In the genomic region with DNA sequence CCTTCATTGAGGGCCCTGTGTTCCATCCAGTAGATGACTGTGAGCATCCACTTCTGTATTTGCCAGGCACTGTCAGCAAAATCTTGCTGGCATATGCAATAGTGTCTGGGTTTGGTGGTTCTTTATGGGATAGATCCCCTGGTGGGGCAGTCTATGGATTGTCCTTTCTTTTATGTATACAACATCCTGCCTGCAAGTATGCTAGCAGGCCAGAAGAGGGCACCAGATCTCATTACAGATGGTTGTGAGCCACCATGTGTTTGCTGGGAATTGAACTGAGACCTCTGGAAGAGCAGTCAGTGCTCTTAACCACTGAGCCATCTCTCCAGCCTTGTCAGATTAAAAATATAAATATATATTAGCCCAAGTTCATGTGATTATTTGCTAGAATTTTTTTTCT, we compare ENCODE assay signal across 7 mouse cellular contexts. TPM values are rescaled to one million over a fixed set of nuclear protein-coding genes. Genes with fewer than 3 reads are reported as not detected.
DNase-seq lines count a peak whose midpoint lies in the region; ATAC-seq and TF ChIP-seq lines count a peak whose summit lies in the region.
"Not testable (repeated sequence)": the region's sequence is repeated elsewhere in the genome, so short reads cannot be mapped to it uniquely, and the experiment has no call there.

No protein-coding gene starts in this region.

- POLR2A ChIA-PET in Patski (lab: Charles Lee) = not testable (repeated sequence)

- not testable (repeated sequence) for H3K36me3 ChIP-seq in forebrain, postnatal 0 days (ENCODE audit: insufficient read depth); hindbrain, postnatal 0 days (ENCODE audit: insufficient read depth, low read length); kidney, postnatal 0 days (ENCODE audit: insufficient read depth, low read length); liver, postnatal 0 days (replicated peaks; ENCODE audit: insufficient read depth, low read length)

- not testable (repeated sequence) for H3K27me3 ChIP-seq in Patski; forebrain, postnatal 0 days (ENCODE audit: insufficient read depth, low read length); hindbrain, postnatal 0 days (ENCODE audit: insufficient read depth, low read length); kidney, postnatal 0 days (ENCODE audit: insufficient read depth, low read length); liver, postnatal 0 days (ENCODE audit: insufficient read depth, low read length)

- in situ Hi-C loops in Patski (cut with MboI; ENCODE audit: low pct_unique_long_range_greater_than_20kb) = loop anchor here (10.0 kb wide), 1 partner anchor 304 kb away; a partner anchor contains a TSS

- H3K27ac ChIP-seq in forebrain, postnatal 0 days (ENCODE audit: low read depth, low read length); hindbrain, postnatal 0 days; kidney, postnatal 0 days; liver, postnatal 0 days (ENCODE audit: low read depth): not testable (repeated sequence)

- peak; percentile 15 for DNase-seq in CD4-positive, CD25-positive, alpha-beta regulatory T cell, adult 2 months (ENCODE audit: low read depth, low spot score)
- not testable (repeated sequence) for DNase-seq in Patski (ENCODE audit: low read depth, low spot score); forebrain, postnatal 0 days; hindbrain, postnatal 0 days (ENCODE audit: low spot score); kidney, postnatal 0 days (ENCODE audit: low spot score); liver, postnatal 0 days
- DNase-seq in naive thymus-derived CD4-positive, alpha-beta T cell, adult 2 months (ENCODE audit: low read depth) = peak; percentile 2

- CTCF ChIA-PET in Patski (lab: Charles Lee) = interaction anchor here (1.2 kb wide), 1 partner anchor 11 kb away, joined by 5 read pairs; no protein-coding TSS in a partner anchor

- not testable (repeated sequence) for TF ChIP-seq EP300 in liver, postnatal 0 days (IDR thresholded peaks at IDR 0.05; ENCODE audit: low read depth)

- not testable (repeated sequence) for H3K9me3 ChIP-seq in forebrain, postnatal 0 days (ENCODE audit: low read length); hindbrain, postnatal 0 days (ENCODE audit: low read length); kidney, postnatal 0 days (replicated peaks; ENCODE audit: low read length); liver, postnatal 0 days (ENCODE audit: low read length)

- H3K4me2 ChIP-seq in forebrain, postnatal 0 days (ENCODE audit: low read depth); hindbrain, postnatal 0 days (ENCODE audit: low read depth, low read length); kidney, postnatal 0 days (ENCODE audit: low read length); liver, postnatal 0 days (ENCODE audit: low read depth, low read length): not testable (repeated sequence)

- peak; percentile 50 for TF ChIP-seq CTCF in Patski (IDR thresholded peaks at IDR 0.05)
- TF ChIP-seq CTCF in forebrain, postnatal 0 days (IDR thresholded peaks at IDR 0.05; ENCODE audit: low read depth) = 0 out of 2 replicates have a peak, but pooled peaks have one; percentile 6
- peak; percentile 15; the same call in 1 of the 2 replicates for TF ChIP-seq CTCF in hindbrain, postnatal 0 days (IDR thresholded peaks at IDR 0.05; ENCODE audit: low read depth)
- 0 out of 2 replicates have a peak, but pooled peaks have one; percentile 12 for TF ChIP-seq CTCF in kidney, postnatal 0 days (IDR thresholded peaks at IDR 0.05; ENCODE audit: low read depth)
- peak; percentile 33 for TF ChIP-seq CTCF in liver, postnatal 0 days (IDR thresholded peaks at IDR 0.05; ENCODE audit: low read depth)

- not testable (repeated sequence) for H3K9ac ChIP-seq in forebrain, postnatal 0 days; hindbrain, postnatal 0 days (replicated peaks; ENCODE audit: low read length); kidney, postnatal 0 days (ENCODE audit: low read depth, low read length); liver, postnatal 0 days (replicated peaks)

- not testable (repeated sequence) for H3K4me3 ChIP-seq in forebrain, postnatal 0 days (ENCODE audit: low read depth, low read length); hindbrain, postnatal 0 days (ENCODE audit: low read length); kidney, postnatal 0 days (replicated peaks; ENCODE audit: low read depth, low read length); liver, postnatal 0 days (ENCODE audit: low read depth, low read length)

- H3K4me1 ChIP-seq in forebrain, postnatal 0 days (ENCODE audit: insufficient read depth); hindbrain, postnatal 0 days (ENCODE audit: insufficient read depth, low read length); kidney, postnatal 0 days (replicated peaks; ENCODE audit: insufficient read depth, low read length); liver, postnatal 0 days (ENCODE audit: insufficient read depth): not testable (repeated sequence)

- ATAC-seq in Patski; forebrain, postnatal 0 days; hindbrain, postnatal 0 days; kidney, postnatal 0 days (replicated peaks; ENCODE audit: low FRiP score, low read depth); liver, postnatal 0 days: not testable (repeated sequence)

RNA-seq across cellular contexts. Expression of a gene that starts 37.2 kb away (rescaled TPM):
- 60.4 TPM for polyA plus RNA-seq in Patski (2021)
- 59.5 and 81.8 TPM in 2 replicates for total RNA-seq in forebrain, postnatal 0 days (2014; rRNA removed)
- polyA plus RNA-seq in forebrain, postnatal 0 days (2015; fragmentation: Nextera tagmentation; extraction: Ambion mirVana) = 20.6 and 28.3 TPM in 2 replicates
- 33.6 and 35.5 TPM in 2 replicates for total RNA-seq in hindbrain, postnatal 0 days (2014; rRNA removed)
- polyA plus RNA-seq in hindbrain, postnatal 0 days (2015; fragmentation: Nextera tagmentation; extraction: Ambion mirVana) = 27.5 and 28.0 TPM in 2 replicates
- polyA plus RNA-seq in kidney, postnatal 0 days (2015; fragmentation: Nextera tagmentation; extraction: Ambion mirVana) = 31.0 and 32.0 TPM in 2 replicates
- polyA plus RNA-seq in liver, postnatal 0 days (2015; fragmentation: Nextera tagmentation; extraction: Ambion mirVana) = 12.5 and 13.0 TPM in 2 replicates
